Mouse (Mus musculus) neural tube, embryonic 11.5 days (tissue): ENCODE results near the gene Pcp4l1. TPM values are rescaled to one million over a fixed set of nuclear protein-coding genes. Genes with fewer than 3 reads are reported as not detected.

Experiments used
- ATAC-seq: fragments of 200-750 bp; cut with Nextera tagmentation; 2 replicates; pipeline ENCODE4 v1.8.0; 2017; ENCODE audit warnings: moderate number of reproducible peaks, mild to moderate bottlenecking, moderate TSS enrichment, moderate library complexity; ENCODE audit not compliant: insufficient read depth, low FRiP score, low TSS enrichment
- DNase-seq: peaks from one replicate; pipeline ENCODE4 v3.0.0-alpha.2; 2015; ENCODE audit warnings: low spot score
- H3K27ac ChIP-seq: fragments of 300-500 bp; sonication (generic); 2 replicates; pipeline ENCODE4 v1.5.1; 2014; ENCODE audit warnings: low read depth, mild to moderate bottlenecking, low read length
- H3K27me3 ChIP-seq: fragments of 300-500 bp; sonication (generic); 2 replicates; pipeline ENCODE4 v1.6.1; 2014; ENCODE audit warnings: mild to moderate bottlenecking, low read length, mixed read lengths; ENCODE audit not compliant: control insufficient read depth, insufficient read depth
- H3K36me3 ChIP-seq: fragments of 300-500 bp; sonication (generic); 2 replicates; pipeline ENCODE4 v1.6.1; 2014; ENCODE audit warnings: mild to moderate bottlenecking, low read length, moderate library complexity, mixed read lengths; ENCODE audit not compliant: control insufficient read depth, insufficient read depth
- H3K4me1 ChIP-seq: fragments of 300-500 bp; sonication (generic); 2 replicates; pipeline ENCODE4 v1.6.1; 2014; ENCODE audit warnings: low read length, mixed read lengths; ENCODE audit not compliant: control insufficient read depth, insufficient read depth
- H3K4me2 ChIP-seq: fragments of 300-500 bp; sonication (generic); 2 replicates; pipeline ENCODE4 v1.6.1; 2014; ENCODE audit warnings: low read depth, mild to moderate bottlenecking, moderate library complexity
- H3K4me3 ChIP-seq: fragments of 300-500 bp; sonication (generic); 2 replicates; pipeline ENCODE4 v1.5.1; 2014; ENCODE audit warnings: low read depth, low read length
- H3K9ac ChIP-seq: fragments of 300-500 bp; sonication (generic); 2 replicates; pipeline ENCODE4 v1.6.1; 2014; ENCODE audit warnings: mild to moderate bottlenecking, low read length
- H3K9me3 ChIP-seq: fragments of 300-500 bp; sonication (generic); 2 replicates; pipeline ENCODE4 v1.6.1; 2016; ENCODE audit warnings: low read length; ENCODE audit not compliant: control insufficient read depth
- WGBS: fragments of 180-500 bp; shearing (Covaris S2); extraction: QIAGEN DNeasy Blood & Tissue Kit; methylation state at CpG from one replicate; pipeline ENCODE4 v1.1.7; 2014; 5-methylcytosine and 5-hydroxymethylcytosine counted together
- polyA plus RNA-seq: library from polyadenylated mRNA; unstranded; fragments of >200 nt; fragmentation: Nextera tagmentation; extraction: Ambion mirVana; gene quantifications from 2 replicates; pipeline ENCODE4 v1.2.1, GENCODE M21; 2014

The Pcp4l1 gene
- polyA plus RNA-seq, 1 experiment from 2014 or later = 3.8 TPM

GRCm38 (mm10) chr1:171193911-171194830 is 1.9 kb downstream of the Pcp4l1 start:
- Histone ChIP-seq H3K4me1 (peaks cover 12% of the 10 kb centered on the region), H3K4me2 (no peak overlapping the region), H3K27me3 (peaks cover 33% of the 10 kb centered on the region)

GRCm38 (mm10) chr1:171193093-171193840 is 2.8 kb downstream of the Pcp4l1 start:
- 3% methylated on average over 18 of the region's 18 CpGs for WGBS
- ATAC-seq (no peak), DNase-seq (peak; percentile 53)
- no peak overlapping the region for H3K27ac ChIP-seq
- H3K9me3 ChIP-seq = no peaks in the 10 kb centered on the region
- peaks cover 33% of the 10 kb centered on the region for H3K27me3 ChIP-seq
- no peaks in the 10 kb centered on the region for H3K36me3 ChIP-seq
- peak overlapping the region; percentile 20 for H3K4me2 ChIP-seq
- H3K4me3 ChIP-seq = 0 out of 2 replicates have a peak overlapping the region, but pooled peaks have one; percentile 3
- peaks cover 16% of the 10 kb centered on the region for H3K4me1 ChIP-seq
- no peak overlapping the region for H3K9ac ChIP-seq

More at GRCm38 (mm10) chr1:171193911-171194830, 1.9 kb downstream of the Pcp4l1 start:
- WGBS = 29% methylated on average over 11 of the region's 11 CpGs
- H3K27ac ChIP-seq = no peak overlapping the region
- no peak overlapping the region for H3K4me3 ChIP-seq
- ATAC-seq (no peak), DNase-seq (peak; percentile 39)
- no peaks in the 10 kb centered on the region for H3K36me3 ChIP-seq
- H3K9ac ChIP-seq = no peak overlapping the region
- no peaks in the 10 kb centered on the region for H3K9me3 ChIP-seq

GRCm38 (mm10) chr1:171192283-171192682 is 3.8 kb downstream of the Pcp4l1 start:
- no peak overlapping the region for H3K27ac ChIP-seq
- H3K4me3 ChIP-seq = no peak overlapping the region
- 45% methylated on average over 10 of the region's 10 CpGs for WGBS
- H3K27me3 ChIP-seq = peaks cover 33% of the 10 kb centered on the region
- H3K36me3 ChIP-seq = no peaks in the 10 kb centered on the region
- DNase-seq (no peak), ATAC-seq (no peak)
- no peak overlapping the region for H3K9ac ChIP-seq
- no peak overlapping the region for H3K4me2 ChIP-seq
- peaks cover 16% of the 10 kb centered on the region for H3K4me1 ChIP-seq
- H3K9me3 ChIP-seq = no peaks in the 10 kb centered on the region

GRCm38 (mm10) chr1:171190832-171191231 is 5.2 kb downstream of the Pcp4l1 start:
- 95% methylated on average over 9 of the region's 9 CpGs for WGBS
- ATAC-seq (no peak), DNase-seq (no peak)
- Histone ChIP-seq H3K27me3 (peaks cover 23% of the 10 kb centered on the region), H3K4me1 (peaks cover 16% of the 10 kb centered on the region), H3K4me3 (no peak overlapping the region), H3K4me2 (no peak overlapping the region), H3K9me3 (no peaks in the 10 kb centered on the region), H3K27ac (no peak overlapping the region), H3K36me3 (no peaks in the 10 kb centered on the region), H3K9ac (no peak overlapping the region)

DNA sequence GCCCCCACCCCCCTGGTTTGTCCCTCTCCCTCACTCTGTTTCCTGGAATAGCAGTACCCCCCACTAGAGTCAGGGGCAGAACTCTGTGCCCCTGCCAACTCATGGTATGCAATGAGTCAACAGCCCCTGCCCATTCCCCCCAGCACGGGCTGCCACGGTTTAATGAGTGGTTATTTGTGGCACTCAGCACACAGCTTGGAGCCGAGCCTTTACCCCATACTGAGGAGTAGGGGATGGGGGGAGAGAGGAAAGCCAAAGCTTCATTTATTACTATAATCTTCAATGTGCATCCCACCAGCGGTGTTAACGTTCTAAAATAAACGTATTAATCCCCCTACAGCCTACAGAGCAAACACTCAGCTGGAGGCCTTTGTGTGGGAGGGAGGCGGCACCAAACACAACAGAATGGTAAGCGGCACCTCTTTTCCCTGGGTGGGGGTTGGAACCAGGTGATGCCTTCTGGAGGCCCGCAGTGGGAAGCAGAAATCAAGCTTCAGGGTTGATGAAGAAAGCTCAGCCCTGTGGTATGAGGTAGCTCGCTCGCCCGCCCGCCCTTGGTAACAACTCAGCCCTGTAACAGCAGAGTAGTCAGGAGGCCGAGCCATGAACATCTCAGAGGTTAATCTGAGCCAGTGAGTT is 6.5 kb downstream of the Pcp4l1 start:
- Histone ChIP-seq H3K9ac (no peak overlapping the region), H3K9me3 (no peaks in the 10 kb centered on the region), H3K36me3 (no peaks in the 10 kb centered on the region), H3K27me3 (peaks cover 12% of the 10 kb centered on the region), H3K4me1 (peaks cover 16% of the 10 kb centered on the region), H3K4me2 (no peak overlapping the region), H3K4me3 (no peak overlapping the region), H3K27ac (no peak overlapping the region)
- no peak for ATAC-seq
- 35% methylated on average over 14 of the region's 14 CpGs for WGBS
- DNase-seq = no peak

DNA sequence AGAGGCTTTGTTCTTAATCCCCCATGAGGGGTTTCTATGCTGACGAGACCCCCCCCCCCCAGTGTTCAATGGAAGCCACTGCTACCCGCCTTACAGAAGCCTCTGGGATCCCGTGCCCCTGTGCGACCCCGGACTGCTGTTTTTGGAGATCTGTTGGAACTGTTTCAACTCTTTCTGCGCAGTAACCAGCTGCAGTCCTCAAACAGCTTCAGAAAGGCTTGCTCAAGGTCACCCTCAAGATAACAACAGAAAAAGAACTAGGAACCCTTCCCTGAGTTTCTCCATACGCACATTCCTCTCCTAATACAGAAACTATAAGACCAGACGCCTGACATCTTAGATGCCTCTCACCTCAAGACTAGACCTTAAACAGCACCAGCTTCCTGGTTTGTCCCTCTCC is 7.0 kb downstream of the Pcp4l1 start:
- Histone ChIP-seq H3K4me3 (no peak overlapping the region), H3K27ac (no peak overlapping the region), H3K4me1 (peaks cover 16% of the 10 kb centered on the region), H3K9ac (no peak overlapping the region), H3K36me3 (no peaks in the 10 kb centered on the region), H3K9me3 (no peaks in the 10 kb centered on the region), H3K27me3 (peaks cover 10% of the 10 kb centered on the region), H3K4me2 (no peak overlapping the region)
- DNase-seq (no peak), ATAC-seq (no peak)
- WGBS = 25% methylated on average over 8 of the region's 8 CpGs

DNA sequence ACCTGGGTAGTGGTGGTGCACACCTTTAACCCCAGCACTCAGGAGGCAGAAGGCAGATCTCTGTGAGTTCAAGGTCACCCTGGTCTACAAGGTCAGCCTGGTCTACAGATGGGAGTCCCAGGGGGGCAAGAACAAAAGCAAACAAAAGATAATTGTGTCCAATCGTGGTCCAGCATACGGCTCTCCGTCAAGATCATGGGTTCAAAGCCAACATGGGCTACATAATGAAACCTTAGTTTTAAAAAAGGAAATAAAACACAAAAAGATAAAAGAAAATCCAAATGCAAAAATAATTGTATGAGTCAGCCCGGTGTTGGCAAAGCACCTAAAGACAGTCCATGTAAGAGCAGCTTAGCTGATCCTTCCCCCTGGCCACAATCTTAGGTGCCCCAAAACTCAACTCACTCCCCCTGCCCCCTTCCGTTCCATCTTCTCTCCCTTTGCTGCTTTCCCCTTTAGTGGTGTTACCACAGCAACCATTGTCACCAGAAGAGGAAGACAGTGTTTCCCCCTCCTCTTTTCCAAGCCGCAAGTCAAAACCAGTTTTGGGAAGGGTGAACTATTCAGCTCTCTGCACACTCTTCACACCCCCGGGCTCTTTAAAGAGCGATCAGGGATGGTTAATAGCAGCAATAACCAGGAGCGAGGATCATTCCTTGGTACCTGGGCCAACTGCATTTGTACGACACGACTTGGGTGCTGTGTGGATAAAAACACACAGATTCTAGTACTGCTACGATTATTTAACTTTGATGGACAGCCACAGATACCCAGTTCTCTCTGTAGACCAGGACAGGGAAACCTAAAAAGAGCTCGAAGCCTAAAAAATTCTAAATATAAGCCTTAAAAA is 8.0 kb downstream of the Pcp4l1 start:
- Histone ChIP-seq H3K36me3 (no peaks in the 10 kb centered on the region), H3K4me1 (peaks cover 12% of the 10 kb centered on the region), H3K4me2 (no peak overlapping the region), H3K27ac (no peak overlapping the region), H3K27me3 (peaks cover 3% of the 10 kb centered on the region; the same call in 1 of the 2 replicates), H3K9me3 (no peaks in the 10 kb centered on the region), H3K9ac (no peak overlapping the region), H3K4me3 (no peak overlapping the region)
- DNase-seq = peak; percentile 38
- peak; percentile 48; the same call in 1 of the 2 replicates for ATAC-seq
- WGBS = 32% methylated on average over 13 of the region's 13 CpGs

- Histone ChIP-seq H3K36me3 (no peaks in the 10 kb centered on the region), H3K27me3 (no peaks in the 10 kb centered on the region), H3K4me2 (no peak overlapping the region), H3K4me3 (no peak overlapping the region), H3K4me1 (peaks cover 7% of the 10 kb centered on the region), H3K9ac (no peak overlapping the region), H3K9me3 (no peaks in the 10 kb centered on the region), H3K27ac (no peak overlapping the region)
- DNase-seq = no peak
- WGBS = 65% methylated on average over 8 of the region's 8 CpGs
- no peak for ATAC-seq
Observed at GRCm38 (mm10) chr1:171185655-171186054, 10.4 kb downstream of the Pcp4l1 start.
